Mouse (Mus musculus): ENCODE measurements around the gene Atp6ap2. TPM values are rescaled to one million over a fixed set of nuclear protein-coding genes. Genes with fewer than 3 reads are reported as not detected.
"Not testable (repeated sequence)": the region's sequence is repeated elsewhere in the genome, so short reads cannot be mapped to it uniquely, and the experiment has no call there.

The Atp6ap2 gene
- total RNA-seq, 1 experiment = 67.0 TPM

GRCm38 (mm10) chrX:12592011-12592410 lies 4.4 kb downstream of the Atp6ap2 start:
- no peak for DNase-seq (ENCODE audit: low read depth, low spot score)
- Histone ChIP-seq H3K9ac (ENCODE audit: insufficient read depth, low read depth, low read length, poor library complexity, severe bottlenecking) (no peak overlapping the region), H3K27ac (ENCODE audit: insufficient read depth, low read depth, low read length, poor library complexity, severe bottlenecking) (no peak overlapping the region), H3K9me3 (ENCODE audit: control insufficient read depth, insufficient read depth, low read depth, low read length) (no peaks in the 10 kb centered on the region), H3K4me1 (ENCODE audit: control insufficient read depth in 2 of 2, insufficient read depth in 2 of 2, low read length in 2 of 2, poor library complexity in 1 of 2) (peaks cover 0 to 2% of the 10 kb centered on the region in 2 experiments; a peak in 2 of 4 replicates), H3K36me3 (ENCODE audit: control insufficient read depth, insufficient read depth, low read length, poor library complexity, severe bottlenecking) (no peaks in the 10 kb centered on the region; the same call in 1 of the 2 replicates), H3K4me3 (ENCODE audit: insufficient read depth in 1 of 2, low read depth in 1 of 2, low read length in 2 of 2, poor library complexity in 1 of 2, severe bottlenecking in 1 of 2) (no peak overlapping the region)
- in situ Hi-C loops (cut with MboI; ENCODE audit: low sequenced_read_pairs in 2 of 2, unreplicated experiment in 2 of 2) = no loop called here
- no peak for TF ChIP-seq ZNF384 (IDR thresholded peaks at IDR 0.05; ENCODE audit: low read depth, low read length)
- TF ChIP-seq MAFK (IDR thresholded peaks at IDR 0.05; ENCODE audit: insufficient read depth, low read depth, low read length) = no peak
- TF ChIP-seq CHD2 (IDR thresholded peaks at IDR 0.05; ENCODE audit: low read depth, low read length) = no peak
- TF ChIP-seq ZC3H11A (IDR thresholded peaks at IDR 0.05; ENCODE audit: borderline replicate concordance, low read depth, low read length) = no peak
- TF ChIP-seq HCFC1 (IDR thresholded peaks at IDR 0.05; ENCODE audit: borderline replicate concordance, insufficient read depth, low read length) = no peak

GRCm38 (mm10) chrX:12593824-12594223 lies 6.2 kb downstream of the Atp6ap2 start:
- Histone ChIP-seq H3K9me3 (ENCODE audit: control insufficient read depth, insufficient read depth, low read depth, low read length) (no peaks in the 10 kb centered on the region), H3K36me3 (ENCODE audit: control insufficient read depth, insufficient read depth, low read length, poor library complexity, severe bottlenecking) (peaks cover 4% of the 10 kb centered on the region), H3K4me3 (ENCODE audit: insufficient read depth in 1 of 2, low read depth in 1 of 2, low read length in 2 of 2, poor library complexity in 1 of 2, severe bottlenecking in 1 of 2) (no peak overlapping the region), H3K9ac (ENCODE audit: insufficient read depth, low read depth, low read length, poor library complexity, severe bottlenecking) (no peak overlapping the region), H3K27ac (ENCODE audit: insufficient read depth, low read depth, low read length, poor library complexity, severe bottlenecking) (no peak overlapping the region), H3K4me1 (ENCODE audit: control insufficient read depth in 2 of 2, insufficient read depth in 2 of 2, low read length in 2 of 2, poor library complexity in 1 of 2) (no peaks in the 10 kb centered on the region)
- DNase-seq (ENCODE audit: low read depth, low spot score) = no peak
- no peak for TF ChIP-seq ZC3H11A (IDR thresholded peaks at IDR 0.05; ENCODE audit: borderline replicate concordance, low read depth, low read length)
- no peak for TF ChIP-seq CHD2 (IDR thresholded peaks at IDR 0.05; ENCODE audit: low read depth, low read length)
- no peak for TF ChIP-seq MAFK (IDR thresholded peaks at IDR 0.05; ENCODE audit: insufficient read depth, low read depth, low read length)
- TF ChIP-seq ZNF384 (IDR thresholded peaks at IDR 0.05; ENCODE audit: low read depth, low read length) = no peak
- TF ChIP-seq HCFC1 (IDR thresholded peaks at IDR 0.05; ENCODE audit: borderline replicate concordance, insufficient read depth, low read length) = no peak
- in situ Hi-C loops (cut with MboI; ENCODE audit: low sequenced_read_pairs in 2 of 2, unreplicated experiment in 2 of 2) = no loop called here

DNA sequence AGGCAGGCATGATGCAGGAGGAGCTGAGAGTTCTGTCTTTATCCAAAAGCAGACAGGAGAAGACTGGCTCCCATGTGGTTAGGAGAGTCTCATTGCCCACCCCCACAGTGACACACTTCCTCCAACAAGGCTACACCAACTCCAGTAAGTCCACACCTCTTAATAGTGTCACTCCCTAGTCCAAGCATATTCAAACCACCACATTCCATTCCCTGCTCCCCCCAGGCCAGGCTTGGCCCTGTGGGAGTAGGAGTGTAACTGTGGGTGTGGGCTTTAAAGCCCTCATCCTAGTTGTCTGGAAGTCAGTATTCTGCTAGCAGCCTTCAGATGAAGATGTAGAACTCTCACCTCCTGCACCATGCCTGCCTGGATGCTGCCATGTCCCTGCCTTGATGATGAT lies 22.9 kb downstream of the Atp6ap2 start:
- not testable (repeated sequence) for H3K4me1 ChIP-seq (ENCODE audit: control insufficient read depth in 2 of 2, insufficient read depth in 2 of 2, low read length in 2 of 2, poor library complexity in 1 of 2); H3K4me3 ChIP-seq (ENCODE audit: insufficient read depth in 1 of 2, low read depth in 1 of 2, low read length in 2 of 2, poor library complexity in 1 of 2, severe bottlenecking in 1 of 2); H3K9ac ChIP-seq (ENCODE audit: insufficient read depth, low read depth, low read length, poor library complexity, severe bottlenecking); H3K9me3 ChIP-seq (ENCODE audit: control insufficient read depth, insufficient read depth, low read depth, low read length); DNase-seq (ENCODE audit: low read depth, low spot score)
- in situ Hi-C loops (cut with MboI; ENCODE audit: low sequenced_read_pairs in 2 of 2, unreplicated experiment in 2 of 2) = loop anchor here in 1 of 2 experiments (25.0 kb wide), 1 partner anchor 98 kb away; no protein-coding TSS in a partner anchor
- peak overlapping the region; percentile 22; the same call in 1 of the 2 replicates for H3K27ac ChIP-seq (ENCODE audit: insufficient read depth, low read depth, low read length, poor library complexity, severe bottlenecking)
- peaks cover 15% of the 10 kb centered on the region for H3K36me3 ChIP-seq (ENCODE audit: control insufficient read depth, insufficient read depth, low read length, poor library complexity, severe bottlenecking)

DNA sequence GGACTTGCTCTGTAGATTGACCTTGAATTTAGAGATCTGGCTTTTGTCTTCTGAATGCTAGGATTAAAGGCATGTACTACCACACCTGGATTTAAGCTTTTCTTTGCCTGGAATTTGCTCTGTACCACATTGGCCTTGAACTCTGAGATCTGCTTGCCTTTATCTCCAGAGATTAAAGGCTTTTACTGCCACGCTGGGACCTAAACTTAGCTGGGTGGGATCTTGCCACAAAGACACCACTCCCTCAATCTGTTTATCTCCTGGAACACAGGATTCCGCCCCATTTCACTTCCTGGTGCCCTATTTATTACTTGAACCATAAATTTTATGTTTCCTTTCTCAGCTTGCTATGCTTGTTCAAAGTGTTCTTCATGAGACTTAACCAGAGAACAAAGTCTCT lies 23.6 kb downstream of the Atp6ap2 start:
- no peaks in the 10 kb centered on the region for H3K9me3 ChIP-seq (ENCODE audit: control insufficient read depth, insufficient read depth, low read depth, low read length)
- in situ Hi-C loops (cut with MboI; ENCODE audit: low sequenced_read_pairs in 2 of 2, unreplicated experiment in 2 of 2) = loop anchor here in 1 of 2 experiments (25.0 kb wide), 1 partner anchor 99 kb away; no protein-coding TSS in a partner anchor
- peaks cover 15% of the 10 kb centered on the region for H3K36me3 ChIP-seq (ENCODE audit: control insufficient read depth, insufficient read depth, low read length, poor library complexity, severe bottlenecking)
- H3K9ac ChIP-seq (ENCODE audit: insufficient read depth, low read depth, low read length, poor library complexity, severe bottlenecking) = no peak overlapping the region
- DNase-seq (ENCODE audit: low read depth, low spot score) = no peak
- H3K4me1 ChIP-seq (ENCODE audit: control insufficient read depth in 2 of 2, insufficient read depth in 2 of 2, low read length in 2 of 2, poor library complexity in 1 of 2) = no peaks in the 10 kb centered on the region
- no peak overlapping the region for H3K4me3 ChIP-seq (ENCODE audit: insufficient read depth in 1 of 2, low read depth in 1 of 2, low read length in 2 of 2, poor library complexity in 1 of 2, severe bottlenecking in 1 of 2)
- no peak for TF ChIP-seq MAFK (IDR thresholded peaks at IDR 0.05; ENCODE audit: insufficient read depth, low read depth, low read length)
- no peak for TF ChIP-seq CHD2 (IDR thresholded peaks at IDR 0.05; ENCODE audit: low read depth, low read length)
- TF ChIP-seq ZC3H11A (IDR thresholded peaks at IDR 0.05; ENCODE audit: borderline replicate concordance, low read depth, low read length) = no peak
- no peak for TF ChIP-seq ZNF384 (IDR thresholded peaks at IDR 0.05; ENCODE audit: low read depth, low read length)
- no peak for TF ChIP-seq HCFC1 (IDR thresholded peaks at IDR 0.05; ENCODE audit: borderline replicate concordance, insufficient read depth, low read length)
- peak overlapping the region; percentile 22; the same call in 1 of the 2 replicates for H3K27ac ChIP-seq (ENCODE audit: insufficient read depth, low read depth, low read length, poor library complexity, severe bottlenecking)

- H3K27ac ChIP-seq (ENCODE audit: insufficient read depth, low read depth, low read length, poor library complexity, severe bottlenecking); H3K4me1 ChIP-seq (ENCODE audit: control insufficient read depth in 2 of 2, insufficient read depth in 2 of 2, low read length in 2 of 2, poor library complexity in 1 of 2); DNase-seq (ENCODE audit: low read depth, low spot score); H3K4me3 ChIP-seq (ENCODE audit: insufficient read depth in 1 of 2, low read depth in 1 of 2, low read length in 2 of 2, poor library complexity in 1 of 2, severe bottlenecking in 1 of 2); H3K9ac ChIP-seq (ENCODE audit: insufficient read depth, low read depth, low read length, poor library complexity, severe bottlenecking); H3K9me3 ChIP-seq (ENCODE audit: control insufficient read depth, insufficient read depth, low read depth, low read length): not testable (repeated sequence)
- peaks cover 15% of the 10 kb centered on the region for H3K36me3 ChIP-seq (ENCODE audit: control insufficient read depth, insufficient read depth, low read length, poor library complexity, severe bottlenecking)
- in situ Hi-C loops (cut with MboI; ENCODE audit: low sequenced_read_pairs in 2 of 2, unreplicated experiment in 2 of 2) = loop anchor here in 1 of 2 experiments (25.0 kb wide), 1 partner anchor 100 kb away; no protein-coding TSS in a partner anchor
Measured at GRCm38 (mm10) chrX:12612360-12612759, 24.8 kb downstream of the Atp6ap2 start.

Data from ES-E14 (cell line).